Mouse (Mus musculus): ENCODE data around the gene Dner.

Dner gene

GRCm38 (mm10) chr1:84441419-84441818, 254.6 kb downstream of the Dner start:
- no peak for DNase-seq (ENCODE audit: low read depth)

GRCm38 (mm10) chr1:84437565-84437964, 258.5 kb downstream of the Dner start:
- DNase-seq (ENCODE audit: low read depth): no peak

- no peak for DNase-seq (ENCODE audit: low read depth)
Observed at GRCm38 (mm10) chr1:84436281-84436680, 259.7 kb downstream of the Dner start.

- no peak for DNase-seq (ENCODE audit: low read depth)
Observed at GRCm38 (mm10) chr1:84433291-84433980, 262.6 kb downstream of the Dner start.

GRCm38 (mm10) chr1:84432311-84432710, 263.7 kb downstream of the Dner start:
- no peak for DNase-seq (ENCODE audit: low read depth)

GRCm38 (mm10) chr1:84428331-84428730, 267.7 kb downstream of the Dner start:
- no peak for DNase-seq (ENCODE audit: low read depth)

GRCm38 (mm10) chr1:84427757-84428156, 268.3 kb downstream of the Dner start:
- no peak for DNase-seq (ENCODE audit: low read depth)

- DNase-seq (ENCODE audit: low read depth): no peak
Observed at GRCm38 (mm10) chr1:84426679-84427078, 269.3 kb downstream of the Dner start.

- no peak for DNase-seq (ENCODE audit: low read depth)
Observed at GRCm38 (mm10) chr1:84422881-84423280, 273.1 kb downstream of the Dner start.

- no peak for DNase-seq (ENCODE audit: low read depth)
Observed at GRCm38 (mm10) chr1:84421845-84422244, 274.2 kb downstream of the Dner start.

- no peak for DNase-seq (ENCODE audit: low read depth)
Observed at GRCm38 (mm10) chr1:84419416-84419815, 276.6 kb downstream of the Dner start.

- no peak for DNase-seq (ENCODE audit: low read depth)
Observed at GRCm38 (mm10) chr1:84418511-84418910, 277.5 kb downstream of the Dner start.

- DNase-seq (ENCODE audit: low read depth): no peak
Observed at GRCm38 (mm10) chr1:84417761-84418238, 278.2 kb downstream of the Dner start.

- DNase-seq (ENCODE audit: low read depth): no peak
Observed at GRCm38 (mm10) chr1:84417276-84417675, 278.7 kb downstream of the Dner start.

GRCm38 (mm10) chr1:84414464-84414863, 281.6 kb downstream of the Dner start:
- no peak for DNase-seq (ENCODE audit: low read depth)

- DNase-seq (ENCODE audit: low read depth): no peak
Observed at GRCm38 (mm10) chr1:84409514-84409913, 286.5 kb downstream of the Dner start.

GRCm38 (mm10) chr1:84408873-84409272, 287.1 kb downstream of the Dner start:
- DNase-seq (ENCODE audit: low read depth): no peak

GRCm38 (mm10) chr1:84406891-84407290, 289.1 kb downstream of the Dner start:
- DNase-seq (ENCODE audit: low read depth): peak; percentile 37

- no peak for DNase-seq (ENCODE audit: low read depth)
Observed at GRCm38 (mm10) chr1:84405551-84406290, 290.3 kb downstream of the Dner start.

GRCm38 (mm10) chr1:84404880-84405279, 291.1 kb downstream of the Dner start:
- DNase-seq (ENCODE audit: low read depth): no peak

GRCm38 (mm10) chr1:84402154-84402553, 293.9 kb downstream of the Dner start:
- no peak for DNase-seq (ENCODE audit: low read depth)

GRCm38 (mm10) chr1:84399671-84400070, 296.4 kb downstream of the Dner start:
- no peak for DNase-seq (ENCODE audit: low read depth)

- DNase-seq (ENCODE audit: low read depth): no peak
Observed at GRCm38 (mm10) chr1:84399118-84399517, 296.9 kb downstream of the Dner start.
